Mouse (Mus musculus): ENCODE results near the gene Fam83f.

GRCm38 (mm10) chr15:80717431-80717830 is 45.8 kb downstream of the Fam83f start:
- TF ChIP-seq EP300 (IDR thresholded peaks at IDR 0.05; ENCODE audit: low read depth) (no peak), CTCF (IDR thresholded peaks at IDR 0.05; ENCODE audit: low read depth) (no peak)
